Mouse (Mus musculus) embryonic facial prominence, embryonic 11.5 days (tissue): ENCODE results near the gene Actr3. TPM values are rescaled to one million over a fixed set of nuclear protein-coding genes. Genes with fewer than 3 reads are reported as not detected.

ENCODE experiments used
- ATAC-seq: fragments of 200-750 bp; cut with Nextera tagmentation; replicated peaks from 2 replicates; pipeline ENCODE4 v1.8.0; 2017; ENCODE audit warnings: low read depth; ENCODE audit not compliant: insufficient number of reproducible peaks, low FRiP score, low TSS enrichment
- DNase-seq: peaks from one replicate; pipeline ENCODE4 v3.0.0-alpha.2; 2015; ENCODE audit warnings: low spot score
- H3K27ac ChIP-seq: fragments of 300-500 bp; sonication (generic); replicated peaks from 2 replicates; pipeline ENCODE4 v1.5.1; 2014; ENCODE audit warnings: mild to moderate bottlenecking, low read depth, low read length, control low read depth
- H3K27me3 ChIP-seq: fragments of 300-500 bp; sonication (generic); 2 replicates; pipeline ENCODE4 v1.6.1; 2014; ENCODE audit warnings: mild to moderate bottlenecking, low read length, moderate library complexity, mixed read lengths; ENCODE audit not compliant: control insufficient read depth, insufficient read depth
- H3K36me3 ChIP-seq: fragments of 300-500 bp; sonication (generic); replicated peaks from 2 replicates; pipeline ENCODE4 v1.6.1; 2014; ENCODE audit warnings: low read depth, mild to moderate bottlenecking, low read length, moderate library complexity, mixed read lengths; ENCODE audit not compliant: control insufficient read depth, insufficient read depth
- H3K4me1 ChIP-seq: fragments of 300-500 bp; sonication (generic); 2 replicates; pipeline ENCODE4 v1.6.1; 2014; ENCODE audit warnings: low read length, mixed read lengths; ENCODE audit not compliant: control insufficient read depth, insufficient read depth
- H3K4me2 ChIP-seq: fragments of 300-500 bp; sonication (generic); 2 replicates; pipeline ENCODE4 v1.6.1; 2014; ENCODE audit warnings: low read depth, mild to moderate bottlenecking, control low read depth, low read length, moderate library complexity
- H3K4me3 ChIP-seq: fragments of 300-500 bp; sonication (generic); 2 replicates; pipeline ENCODE4 v1.5.1; 2014; ENCODE audit warnings: low read depth, low read length, control low read depth
- H3K9ac ChIP-seq: fragments of 300-500 bp; sonication (generic); replicated peaks from 2 replicates; pipeline ENCODE4 v1.6.1; 2014; ENCODE audit warnings: mild to moderate bottlenecking, control low read depth, low read length
- H3K9me3 ChIP-seq: fragments of 300-500 bp; sonication (generic); replicated peaks from 2 replicates; pipeline ENCODE4 v1.6.1; 2016; ENCODE audit warnings: mild to moderate bottlenecking, low read length, inconsistent platforms, mixed read lengths; ENCODE audit not compliant: control insufficient read depth
- WGBS: fragments of 180-500 bp; shearing (Covaris S2); extraction: QIAGEN DNeasy Blood & Tissue Kit; methylation state at CpG from one replicate; pipeline ENCODE4 v1.1.7; 2014; 5-methylcytosine and 5-hydroxymethylcytosine counted together
- polyA plus RNA-seq: library from polyadenylated mRNA; unstranded; fragments of >200 nt; fragmentation: Nextera tagmentation; extraction: Ambion mirVana; gene quantifications from 2 replicates; pipeline ENCODE4 v1.2.1, GENCODE M21; 2014

Gene Actr3
- polyA plus RNA-seq, 1 experiment from 2014 or later: 266 TPM

GRCm38 (mm10) chr1:125450282-125451000, 14.9 kb upstream of the Actr3 start:
- 82% methylated on average over 4 of the region's 4 CpGs for WGBS
- no peak overlapping the region for H3K27ac ChIP-seq
- no peak for ATAC-seq

GRCm38 (mm10) chr1:125447926-125448325, 12.4 kb upstream of the Actr3 start:
- DNase-seq: no peak
- no peak overlapping the region for H3K4me3 ChIP-seq
- ATAC-seq: no peak

More at GRCm38 (mm10) chr1:125450282-125451000, 14.9 kb upstream of the Actr3 start:
- no peaks in the 10 kb centered on the region for H3K4me1 ChIP-seq
- H3K36me3 ChIP-seq: no peaks in the 10 kb centered on the region
- no peak for DNase-seq
- no peak overlapping the region for H3K4me3 ChIP-seq
- no peaks in the 10 kb centered on the region for H3K9me3 ChIP-seq
- no peaks in the 10 kb centered on the region for H3K27me3 ChIP-seq
- no peak overlapping the region for H3K9ac ChIP-seq
- no peak overlapping the region for H3K4me2 ChIP-seq

GRCm38 (mm10) chr1:125441679-125442078, 6.2 kb upstream of the Actr3 start:
- Histone ChIP-seq H3K27me3 (no peaks in the 10 kb centered on the region), H3K9me3 (no peaks in the 10 kb centered on the region), H3K4me2 (no peak overlapping the region), H3K4me3 (no peak overlapping the region), H3K9ac (no peak overlapping the region), H3K4me1 (no peaks in the 10 kb centered on the region), H3K36me3 (no peaks in the 10 kb centered on the region), H3K27ac (no peak overlapping the region)
- 74% methylated on average over 7 of the region's 7 CpGs for WGBS
- ATAC-seq (no peak), DNase-seq (no peak)

More at GRCm38 (mm10) chr1:125447926-125448325, 12.4 kb upstream of the Actr3 start:
- H3K27me3 ChIP-seq: no peaks in the 10 kb centered on the region
- H3K36me3 ChIP-seq: no peaks in the 10 kb centered on the region
- no peak overlapping the region for H3K9ac ChIP-seq
- no peak overlapping the region for H3K4me2 ChIP-seq
- no peak overlapping the region for H3K27ac ChIP-seq
- no peaks in the 10 kb centered on the region for H3K4me1 ChIP-seq
- H3K9me3 ChIP-seq: no peaks in the 10 kb centered on the region

GRCm38 (mm10) chr1:125441251-125441650, 5.7 kb upstream of the Actr3 start:
- Histone ChIP-seq H3K27ac (no peak overlapping the region), H3K4me2 (no peak overlapping the region), H3K4me3 (no peak overlapping the region), H3K36me3 (no peaks in the 10 kb centered on the region), H3K9ac (no peak overlapping the region), H3K4me1 (no peaks in the 10 kb centered on the region), H3K27me3 (no peaks in the 10 kb centered on the region), H3K9me3 (no peaks in the 10 kb centered on the region)
- 86% methylated on average over 6 of the region's 6 CpGs for WGBS
- DNase-seq (no peak), ATAC-seq (no peak)

GRCm38 (mm10) chr1:125439556-125439955, 4.0 kb upstream of the Actr3 start:
- Histone ChIP-seq H3K27ac (no peak overlapping the region), H3K36me3 (no peaks in the 10 kb centered on the region), H3K27me3 (no peaks in the 10 kb centered on the region), H3K4me1 (no peaks in the 10 kb centered on the region), H3K9me3 (no peaks in the 10 kb centered on the region), H3K9ac (no peak overlapping the region), H3K4me2 (no peak overlapping the region), H3K4me3 (no peak overlapping the region)
- ATAC-seq: no peak
- DNase-seq: no peak
- 77% methylated on average over 3 of the region's 3 CpGs for WGBS

- no peak for ATAC-seq
- DNase-seq: no peak
Observed at GRCm38 (mm10) chr1:125438826-125439225, 3.3 kb upstream of the Actr3 start.

GRCm38 (mm10) chr1:125437927-125438326, 2.4 kb upstream of the Actr3 start:
- no peak overlapping the region for H3K27ac ChIP-seq
- no peaks in the 10 kb centered on the region for H3K36me3 ChIP-seq
- H3K27me3 ChIP-seq: no peaks in the 10 kb centered on the region
- H3K9ac ChIP-seq: no peak overlapping the region
- no peak overlapping the region for H3K4me2 ChIP-seq
- 45% methylated on average over 3 of the region's 3 CpGs for whole genome bisulfite sequencing
- H3K4me1 ChIP-seq: no peaks in the 10 kb centered on the region
- DNase-seq (no peak), ATAC-seq (no peak)
- no peak overlapping the region for H3K4me3 ChIP-seq
- no peaks in the 10 kb centered on the region for H3K9me3 ChIP-seq

More at GRCm38 (mm10) chr1:125438826-125439225, 3.3 kb upstream of the Actr3 start:
- no peak overlapping the region for H3K9ac ChIP-seq
- no peak overlapping the region for H3K27ac ChIP-seq
- no peaks in the 10 kb centered on the region for H3K9me3 ChIP-seq
- no peaks in the 10 kb centered on the region for H3K36me3 ChIP-seq
- H3K27me3 ChIP-seq: no peaks in the 10 kb centered on the region
- no peak overlapping the region for H3K4me3 ChIP-seq
- H3K4me1 ChIP-seq: no peaks in the 10 kb centered on the region
- WGBS: 73% methylated on average over 2 of the region's 2 CpGs
- no peak overlapping the region for H3K4me2 ChIP-seq

GRCm38 (mm10) chr1:125437161-125437560, 1.6 kb upstream of the Actr3 start:
- DNase-seq: no peak

More at GRCm38 (mm10) chr1:125437161-125437560, 1.6 kb upstream of the Actr3 start:
- H3K36me3 ChIP-seq: no peaks in the 10 kb centered on the region
- ATAC-seq: no peak
- no peak overlapping the region for H3K9ac ChIP-seq
- H3K4me1 ChIP-seq: no peaks in the 10 kb centered on the region
- 84% methylated on average over 2 of the region's 2 CpGs for WGBS
- H3K4me2 ChIP-seq: no peak overlapping the region
- H3K27me3 ChIP-seq: no peaks in the 10 kb centered on the region
- H3K9me3 ChIP-seq: no peaks in the 10 kb centered on the region
- H3K4me3 ChIP-seq: no peak overlapping the region
- H3K27ac ChIP-seq: no peak overlapping the region
